Mouse (Mus musculus): ENCODE results near the gene Tmpo.

Gene Tmpo

GRCm38 (mm10) chr10:91109841-91110240, 71.3 kb downstream of the Tmpo start:
- no peak for DNase-seq (ENCODE audit: low spot score)

DNA sequence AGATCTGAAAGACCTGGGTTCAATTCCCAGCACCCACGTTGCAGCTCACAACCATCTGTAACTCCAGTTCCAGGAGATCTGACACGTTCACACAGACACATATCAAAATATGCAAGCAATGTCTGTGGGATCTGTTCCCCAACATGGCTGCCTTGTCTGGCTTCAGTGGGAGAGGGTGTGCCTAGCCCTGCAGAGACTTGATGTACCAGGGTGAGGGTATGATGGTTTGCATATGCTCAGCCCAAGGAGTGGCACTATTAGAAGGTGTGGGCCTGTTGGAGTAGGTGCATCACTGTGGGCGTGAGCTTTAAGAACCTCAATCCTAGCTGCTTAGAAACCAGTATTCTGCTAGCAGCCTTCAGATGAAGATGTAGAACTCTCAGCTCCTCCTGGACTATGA, 75.1 kb downstream of the Tmpo start:
- no peak for DNase-seq (ENCODE audit: low spot score)

GRCm38 (mm10) chr10:91102799-91103590, 78.1 kb downstream of the Tmpo start:
- DNase-seq (ENCODE audit: low spot score), result no peak

DNA sequence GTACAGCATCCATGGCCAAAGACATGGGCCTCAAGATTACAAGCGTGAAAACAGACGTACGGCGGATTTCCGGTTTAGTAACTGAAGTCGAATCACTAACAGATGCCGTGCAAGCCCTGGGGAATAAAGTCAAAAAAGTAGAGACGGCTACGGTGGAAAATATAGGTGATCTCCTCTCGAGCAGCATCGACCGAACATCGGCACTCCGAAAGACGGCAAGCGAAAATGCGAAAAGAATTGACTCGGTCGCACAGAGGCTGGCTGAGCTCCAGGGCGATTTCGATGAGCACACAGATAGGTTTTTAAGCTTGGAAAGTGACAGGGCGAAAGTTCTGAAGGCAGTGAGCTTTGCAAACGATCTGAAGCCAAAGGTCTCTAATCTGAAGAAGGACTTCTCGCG, 79.2 kb downstream of the Tmpo start:
- no peak for DNase-seq (ENCODE audit: low spot score)

DNA sequence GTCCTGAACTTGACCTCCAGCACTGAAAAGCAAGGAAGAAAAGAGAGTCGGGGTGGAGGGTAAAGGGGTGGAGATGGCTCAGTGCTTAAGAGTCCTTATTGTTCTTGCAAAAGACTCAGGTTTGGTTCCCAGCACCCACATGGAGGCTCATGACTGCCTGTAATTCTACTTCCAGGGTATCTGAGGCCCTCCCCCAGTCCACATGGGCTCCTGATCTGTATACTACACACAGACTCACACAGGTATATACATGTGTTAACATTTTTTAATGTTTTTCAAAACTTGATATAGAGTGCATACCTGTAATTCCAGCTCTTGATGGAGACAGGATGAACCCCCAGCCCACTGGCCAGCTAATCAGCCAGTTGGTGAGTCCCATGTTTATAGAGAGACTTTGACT, 81.0 kb downstream of the Tmpo start:
- no peak for DNase-seq (ENCODE audit: low spot score)

DNA sequence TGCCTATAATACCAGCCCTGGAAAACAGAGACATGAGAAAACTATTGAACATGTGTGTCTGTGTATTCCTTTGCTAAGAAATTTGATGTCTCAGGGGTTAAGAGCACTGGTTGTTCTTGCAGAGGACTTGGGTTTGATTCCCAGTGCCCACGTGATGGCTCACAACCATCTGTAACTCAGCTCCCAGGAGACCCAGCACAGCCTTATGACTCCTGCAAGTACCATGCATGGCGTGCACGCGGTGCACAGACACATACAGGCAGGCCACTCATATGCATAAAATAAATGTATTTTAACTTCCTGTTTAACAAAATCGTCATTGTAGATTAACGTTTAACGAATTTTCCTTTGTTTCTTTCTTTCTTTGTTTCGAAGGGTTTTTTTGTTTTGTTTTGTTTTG, 83.1 kb downstream of the Tmpo start:
- DNase-seq (ENCODE audit: low spot score), result no peak

Data from urinary bladder, postnatal 25 days (tissue).